Mouse (Mus musculus): ENCODE measurements at regions not wholly inside any gene's neighbourhood (a gene's known extent, or its start where the extent isn't known, plus 50 kb on each side); places are given as distances from the start of the nearest gene placed in this dataset.

GRCm38 (mm10) chr11:112121026-112121425 lies 661.0 kb upstream of the Sox9 start:
- no peaks in the 10 kb centered on the region for H3K9me3 ChIP-seq (replicated peaks)
- H3K4me2 ChIP-seq, result no peak overlapping the region
- no peaks in the 10 kb centered on the region for H3K36me3 ChIP-seq
- H3K27ac ChIP-seq, result no peak overlapping the region
- 96% methylated on average over 6 of the region's 6 CpGs for WGBS
- H3K4me1 ChIP-seq, result no peaks in the 10 kb centered on the region
- H3K9ac ChIP-seq, result no peak overlapping the region
- H3K4me3 ChIP-seq (replicated peaks), result no peak overlapping the region
- no peak for ATAC-seq (replicated peaks; ENCODE audit: low FRiP score)
- no peaks in the 10 kb centered on the region for H3K27me3 ChIP-seq

GRCm38 (mm10) chr11:112121831-112122230 lies 660.2 kb upstream of the Sox9 start:
- Histone ChIP-seq H3K4me3 (replicated peaks) (no peak overlapping the region), H3K4me2 (no peak overlapping the region), H3K27ac (no peak overlapping the region), H3K9ac (no peak overlapping the region), H3K4me1 (no peaks in the 10 kb centered on the region), H3K36me3 (no peaks in the 10 kb centered on the region), H3K9me3 (replicated peaks) (no peaks in the 10 kb centered on the region), H3K27me3 (no peaks in the 10 kb centered on the region)
- no peak for ATAC-seq (replicated peaks; ENCODE audit: low FRiP score)
- 65% methylated on average over 5 of the region's 5 CpGs for WGBS

- no peaks in the 10 kb centered on the region for H3K27me3 ChIP-seq
- no peaks in the 10 kb centered on the region for H3K36me3 ChIP-seq
- H3K9me3 ChIP-seq (replicated peaks), result no peaks in the 10 kb centered on the region
- 61% methylated on average over 12 of the region's 12 CpGs for WGBS
- no peak overlapping the region for H3K27ac ChIP-seq
- H3K9ac ChIP-seq, result no peak overlapping the region
- H3K4me3 ChIP-seq (replicated peaks), result no peak overlapping the region
- H3K4me1 ChIP-seq, result no peaks in the 10 kb centered on the region
- H3K4me2 ChIP-seq, result no peak overlapping the region
- no peak for ATAC-seq (replicated peaks; ENCODE audit: low FRiP score)
These were observed 656.6 kb upstream of the Sox9 start for GRCm38 (mm10) chr11:112125249-112125933.

- peaks cover 5% of the 10 kb centered on the region; the same call in 1 of the 2 replicates for H3K27me3 ChIP-seq
- no peak overlapping the region for H3K27ac ChIP-seq
- 65% methylated on average over 4 of the region's 4 CpGs for WGBS
- no peak overlapping the region for H3K4me3 ChIP-seq (replicated peaks)
- H3K4me2 ChIP-seq, result no peak overlapping the region
- H3K9me3 ChIP-seq (replicated peaks), result no peaks in the 10 kb centered on the region
- H3K36me3 ChIP-seq, result no peaks in the 10 kb centered on the region
- no peaks in the 10 kb centered on the region for H3K4me1 ChIP-seq
- ATAC-seq (replicated peaks; ENCODE audit: low FRiP score), result no peak
- no peak overlapping the region for H3K9ac ChIP-seq
These were observed 651.9 kb upstream of the Sox9 start for GRCm38 (mm10) chr11:112130090-112130489.

GRCm38 (mm10) chr11:112137401-112138020 lies 644.5 kb upstream of the Sox9 start:
- Histone ChIP-seq H3K4me3 (replicated peaks) (no peak overlapping the region), H3K9ac (no peak overlapping the region), H3K4me1 (peaks cover 12% of the 10 kb centered on the region), H3K9me3 (replicated peaks) (no peaks in the 10 kb centered on the region), H3K4me2 (no peak overlapping the region), H3K27me3 (peaks cover 5% of the 10 kb centered on the region; the same call in 1 of the 2 replicates), H3K36me3 (no peaks in the 10 kb centered on the region), H3K27ac (no peak overlapping the region)
- WGBS, result 9% methylated on average over 8 of the region's 8 CpGs
- 0 out of 2 replicates have a peak, but pooled peaks have one; percentile 40 for ATAC-seq (replicated peaks; ENCODE audit: low FRiP score)

GRCm38 (mm10) chr11:112140058-112140457 lies 642.0 kb upstream of the Sox9 start:
- Histone ChIP-seq H3K36me3 (no peaks in the 10 kb centered on the region), H3K4me2 (no peak overlapping the region), H3K27ac (no peak overlapping the region), H3K9me3 (replicated peaks) (no peaks in the 10 kb centered on the region), H3K4me3 (replicated peaks) (no peak overlapping the region), H3K9ac (no peak overlapping the region), H3K4me1 (peaks cover 12% of the 10 kb centered on the region), H3K27me3 (no peaks in the 10 kb centered on the region)
- no peak for ATAC-seq (replicated peaks; ENCODE audit: low FRiP score)
- 80% methylated on average over 9 of the region's 9 CpGs for WGBS

GRCm38 (mm10) chr11:112140495-112140894 lies 641.5 kb upstream of the Sox9 start:
- Histone ChIP-seq H3K27me3 (no peaks in the 10 kb centered on the region), H3K27ac (no peak overlapping the region), H3K4me3 (replicated peaks) (no peak overlapping the region), H3K9me3 (replicated peaks) (no peaks in the 10 kb centered on the region), H3K9ac (no peak overlapping the region), H3K4me1 (peaks cover 12% of the 10 kb centered on the region), H3K36me3 (no peaks in the 10 kb centered on the region), H3K4me2 (no peak overlapping the region)
- ATAC-seq (replicated peaks; ENCODE audit: low FRiP score), result no peak
- WGBS, result 88% methylated on average over 4 of the region's 4 CpGs

GRCm38 (mm10) chr11:112140912-112141311 lies 641.1 kb upstream of the Sox9 start:
- Histone ChIP-seq H3K9me3 (replicated peaks) (no peaks in the 10 kb centered on the region), H3K4me2 (no peak overlapping the region), H3K36me3 (no peaks in the 10 kb centered on the region), H3K4me1 (peaks cover 12% of the 10 kb centered on the region), H3K27ac (no peak overlapping the region), H3K27me3 (no peaks in the 10 kb centered on the region), H3K4me3 (replicated peaks) (no peak overlapping the region), H3K9ac (no peak overlapping the region)
- WGBS, result 76% methylated on average over 9 of the region's 9 CpGs
- ATAC-seq (replicated peaks; ENCODE audit: low FRiP score), result no peak

GRCm38 (mm10) chr11:112152051-112152450 lies 630.0 kb upstream of the Sox9 start:
- 87% methylated on average over 3 of the region's 3 CpGs for WGBS
- Histone ChIP-seq H3K27me3 (no peaks in the 10 kb centered on the region), H3K4me3 (replicated peaks) (no peak overlapping the region), H3K36me3 (no peaks in the 10 kb centered on the region), H3K9ac (no peak overlapping the region), H3K9me3 (replicated peaks) (no peaks in the 10 kb centered on the region), H3K4me1 (peaks cover 11% of the 10 kb centered on the region; the same call in 1 of the 2 replicates), H3K4me2 (no peak overlapping the region), H3K27ac (no peak overlapping the region)
- ATAC-seq (replicated peaks; ENCODE audit: low FRiP score), result no peak

- Histone ChIP-seq H3K27ac (no peak overlapping the region), H3K36me3 (no peaks in the 10 kb centered on the region)
- WGBS, result 89% methylated on average over 5 of the region's 5 CpGs
These were observed 628.8 kb upstream of the Sox9 start for GRCm38 (mm10) chr11:112153198-112153597.

GRCm38 (mm10) chr11:112154712-112155319 lies 627.2 kb upstream of the Sox9 start:
- Histone ChIP-seq H3K9me3 (replicated peaks) (no peaks in the 10 kb centered on the region), H3K9ac (no peak overlapping the region), H3K4me3 (replicated peaks) (no peak overlapping the region), H3K27me3 (no peaks in the 10 kb centered on the region), H3K36me3 (no peaks in the 10 kb centered on the region), H3K27ac (no peak overlapping the region), H3K4me1 (peaks cover 11% of the 10 kb centered on the region; the same call in 1 of the 2 replicates), H3K4me2 (peak overlapping the region; percentile 7)
- WGBS, result 31% methylated on average over 11 of the region's 11 CpGs
- no peak for ATAC-seq (replicated peaks; ENCODE audit: low FRiP score)

More at GRCm38 (mm10) chr11:112153198-112153597, 628.8 kb upstream of the Sox9 start:
- Histone ChIP-seq H3K4me1 (peaks cover 11% of the 10 kb centered on the region; the same call in 1 of the 2 replicates), H3K4me2 (no peak overlapping the region), H3K27me3 (no peaks in the 10 kb centered on the region), H3K9ac (no peak overlapping the region), H3K4me3 (replicated peaks) (no peak overlapping the region), H3K9me3 (replicated peaks) (no peaks in the 10 kb centered on the region)
- ATAC-seq (replicated peaks; ENCODE audit: low FRiP score), result no peak

- Histone ChIP-seq H3K36me3 (no peaks in the 10 kb centered on the region), H3K4me2 (peak overlapping the region; percentile 7), H3K9me3 (replicated peaks) (no peaks in the 10 kb centered on the region), H3K27me3 (no peaks in the 10 kb centered on the region), H3K4me3 (replicated peaks) (no peak overlapping the region), H3K9ac (no peak overlapping the region), H3K4me1 (peaks cover 11% of the 10 kb centered on the region; the same call in 1 of the 2 replicates), H3K27ac (no peak overlapping the region)
- WGBS, result 35% methylated on average over 10 of the region's 10 CpGs
- peak; percentile 36; the same call in 1 of the 2 replicates for ATAC-seq (replicated peaks; ENCODE audit: low FRiP score)
These were observed 626.6 kb upstream of the Sox9 start for GRCm38 (mm10) chr11:112155339-112155955.
